Mouse (Mus musculus) megakaryocyte-erythroid progenitor cell, adult 5-6 weeks (primary cell): ENCODE data around the gene Dusp15. TPM values are rescaled to one million over a fixed set of nuclear protein-coding genes. Genes with fewer than 3 reads are reported as not detected.

ENCODE experiments used
- ATAC-seq: replicated peaks from 2 replicates; pipeline ENCODE4 v1.8.0; 2016; ENCODE audit warnings: mild to moderate bottlenecking, inconsistent platforms; ENCODE audit not compliant: severe bottlenecking, poor library complexity, low FRiP score, low TSS enrichment
- total RNA-seq, 2 experiments: library from RNA; stranded (forward) in 1 of 2; stranded (reverse) in 1 of 2; fragments of 200-1000, 215-1000 nt in 1 of 2; fragments of >200 nt in 1 of 2; fragmentation: Nextera tagmentation in 1 of 2; gene quantifications; 2 replicates each; pipeline ENCODE4 v1.2.3; 2014 to 2017

Dusp15 gene
- total RNA-seq, 2 experiments from 2014 or later = not detected

DNA sequence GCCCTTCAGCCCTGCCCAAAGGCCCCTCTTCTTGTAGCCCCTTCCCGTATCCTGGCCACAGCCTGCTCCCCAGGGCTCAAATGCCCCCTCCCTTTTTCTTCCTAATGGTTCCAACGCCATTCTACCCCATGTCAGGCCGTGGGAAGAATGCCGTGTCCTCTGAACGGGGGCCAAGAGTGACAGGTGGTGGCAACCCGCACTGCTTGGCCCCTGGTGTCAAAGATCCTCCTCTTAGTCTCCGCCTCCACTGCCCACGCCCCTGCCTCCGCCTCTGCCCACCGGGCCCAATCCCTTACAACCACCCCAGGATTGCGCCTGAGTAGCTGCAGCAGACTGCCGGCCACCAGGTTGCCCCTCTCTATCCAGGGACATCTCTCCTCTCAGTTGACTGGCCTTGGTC is 40.5 kb downstream of the Dusp15 start, which contains the start of gene Mylk2:
TSS of gene Mylk2 (plus strand) at position 322 of the 400 bp plus-strand sequence.
- no peak for ATAC-seq

DNA sequence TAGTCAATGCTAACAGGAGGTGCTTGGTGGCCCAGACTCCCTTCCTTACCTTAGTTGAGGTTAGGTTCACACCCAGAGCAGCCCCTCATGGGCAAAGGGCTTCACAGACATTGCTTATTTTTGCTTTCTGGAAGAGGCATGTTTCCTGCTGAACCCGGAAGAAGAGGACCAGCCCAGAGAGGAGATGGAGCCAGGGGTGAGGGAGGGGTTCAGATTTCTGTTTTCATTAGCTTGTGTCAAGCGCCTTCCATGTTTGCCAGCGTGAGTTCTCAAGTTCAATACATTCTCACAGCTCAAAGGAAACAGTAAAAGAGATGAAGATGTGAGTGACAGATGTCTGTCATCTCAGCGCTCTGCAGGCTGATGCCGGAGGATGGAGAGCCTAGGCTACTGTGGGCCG is 41.6 kb downstream of the Dusp15 start:
- ATAC-seq = no peak

DNA sequence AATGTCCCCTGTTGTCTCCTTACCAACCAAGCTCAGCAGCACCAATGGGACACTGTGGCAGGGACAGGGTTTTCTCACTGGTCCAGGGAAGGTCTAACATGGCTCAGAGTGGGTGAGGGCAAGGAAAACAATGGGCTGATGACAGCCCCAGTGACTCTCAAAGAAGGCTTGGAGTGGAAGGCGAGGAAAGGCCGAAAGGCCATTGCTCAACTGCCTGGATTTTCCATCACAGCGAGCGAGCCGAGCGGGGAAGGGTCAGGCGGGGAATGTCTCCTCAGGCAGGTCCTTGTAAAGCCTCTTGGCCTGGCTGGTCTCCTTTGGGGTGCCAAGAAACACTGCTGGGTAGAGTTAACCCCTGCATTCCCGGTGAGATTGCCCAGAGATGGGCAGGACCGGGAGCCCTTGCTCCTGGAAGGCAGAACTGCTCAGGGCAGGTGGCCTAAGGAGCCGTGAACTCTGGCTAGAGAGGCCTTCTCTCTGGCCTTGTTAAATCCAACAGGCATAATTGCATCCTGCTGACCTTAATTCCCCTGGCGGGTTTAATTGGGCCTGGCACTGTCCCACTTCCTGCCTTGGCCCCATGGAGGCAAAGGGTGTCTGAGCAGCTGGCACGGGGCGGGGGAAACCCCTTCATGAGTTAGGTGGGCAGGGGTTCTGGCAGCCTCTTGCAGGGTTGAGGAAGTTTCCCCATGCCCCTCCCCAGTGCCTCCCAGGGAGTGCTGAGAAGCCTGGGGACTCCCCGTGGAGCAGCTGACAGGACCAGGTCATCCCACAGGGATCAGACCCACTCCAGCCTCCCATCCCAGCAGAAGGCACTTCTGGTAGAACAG is 44.2 kb downstream of the Dusp15 start:
- ATAC-seq = no peak

DNA sequence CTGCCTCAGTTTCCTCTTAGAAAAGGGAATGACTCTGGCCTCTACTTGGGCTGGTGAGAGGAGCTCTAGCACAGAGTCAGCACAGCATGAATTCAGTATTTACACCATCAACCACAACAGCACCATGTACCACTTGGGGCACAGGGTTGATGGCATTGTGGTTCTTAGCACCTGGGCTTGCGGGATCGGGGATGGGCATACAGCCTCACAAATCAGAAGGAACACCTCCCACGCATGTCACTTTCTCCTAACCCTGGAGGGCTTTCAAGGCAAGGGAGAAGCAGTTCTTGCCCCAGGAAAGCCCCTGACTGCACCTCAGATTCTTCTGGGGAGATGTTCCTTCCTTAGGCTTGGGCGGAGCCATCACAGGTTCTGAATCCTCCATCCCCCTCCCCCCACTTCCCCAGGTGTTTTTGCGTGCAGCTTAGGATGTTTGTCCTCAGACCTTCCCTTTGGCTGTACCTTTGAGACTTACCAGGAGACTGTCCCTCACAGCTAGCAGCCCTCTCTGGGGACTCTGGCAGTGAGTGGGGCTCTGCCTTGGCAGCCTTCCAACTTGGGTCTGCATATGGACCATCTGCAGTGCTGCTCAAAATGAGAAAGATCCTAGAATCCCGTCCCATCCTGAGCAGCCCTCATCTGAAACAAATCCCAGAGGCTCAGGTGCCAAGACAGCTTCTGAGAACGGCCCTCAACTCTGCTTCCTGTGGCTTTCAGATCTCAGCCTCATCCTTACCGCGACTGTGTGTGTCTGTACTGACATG is 45.0 kb downstream of the Dusp15 start:
- ATAC-seq = no peak

DNA sequence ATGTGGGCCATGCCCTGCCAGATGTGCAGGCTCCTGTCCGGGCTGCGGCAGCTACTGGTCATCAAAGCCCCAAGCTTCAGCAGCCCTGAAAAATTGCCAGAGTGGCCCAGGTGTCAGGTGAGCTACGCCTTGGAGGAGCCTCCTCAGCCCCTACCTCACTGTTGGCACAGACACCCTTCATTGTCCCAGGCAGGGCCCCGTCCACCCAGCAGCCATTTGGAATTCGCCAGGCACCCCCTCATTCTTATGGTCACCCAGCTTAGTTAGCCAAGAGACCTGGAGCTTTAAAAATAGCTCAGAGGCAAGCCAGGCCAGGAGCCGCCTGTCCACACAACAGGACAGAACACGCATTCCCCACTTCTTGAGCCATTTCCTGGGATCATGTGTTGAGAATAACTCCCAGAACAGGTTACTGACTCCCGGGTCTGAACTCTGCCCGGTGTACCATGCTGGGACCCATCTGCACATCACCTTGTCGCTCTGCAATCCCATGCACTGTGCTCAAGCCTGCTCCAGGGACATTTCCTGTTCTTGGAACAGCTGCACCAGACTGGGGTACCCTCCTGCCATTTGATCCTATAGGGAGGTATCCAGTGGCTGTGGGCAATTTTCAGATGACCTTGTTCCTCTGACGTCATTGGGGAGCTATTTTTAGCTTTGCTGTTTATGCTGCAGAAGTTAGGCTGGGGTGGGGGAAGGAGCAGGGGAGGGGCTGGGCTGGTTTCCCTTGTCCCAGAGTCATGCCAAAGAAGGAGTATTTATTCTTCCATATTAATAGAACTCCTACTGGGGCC is 46.3 kb downstream of the Dusp15 start:
- no peak for ATAC-seq

DNA sequence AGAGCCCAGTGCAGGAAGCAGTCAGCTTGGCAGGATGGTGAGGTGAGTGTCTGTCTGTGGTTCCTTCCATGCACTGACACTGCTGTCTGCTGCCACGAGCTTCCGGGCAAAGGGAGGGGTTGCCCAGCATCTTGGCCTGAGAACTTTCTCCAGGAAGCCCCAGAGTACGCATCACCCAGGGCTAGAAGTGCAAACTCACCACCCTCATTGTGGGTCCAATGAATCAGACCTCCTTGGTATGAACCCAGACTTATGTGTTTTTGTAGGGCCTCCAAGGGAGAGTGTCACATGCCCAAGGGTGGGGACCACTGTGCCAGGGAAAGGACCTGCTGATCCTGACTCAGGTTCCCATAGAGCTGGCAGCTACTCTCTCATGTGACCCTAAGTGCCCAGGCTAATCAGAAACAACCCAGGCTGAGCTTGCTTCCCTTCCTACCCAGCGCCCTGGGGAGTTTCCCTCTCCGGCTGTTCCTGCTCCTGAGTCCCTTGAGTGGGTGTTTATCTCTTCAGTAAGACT is 47.3 kb downstream of the Dusp15 start:
- no peak for ATAC-seq

DNA sequence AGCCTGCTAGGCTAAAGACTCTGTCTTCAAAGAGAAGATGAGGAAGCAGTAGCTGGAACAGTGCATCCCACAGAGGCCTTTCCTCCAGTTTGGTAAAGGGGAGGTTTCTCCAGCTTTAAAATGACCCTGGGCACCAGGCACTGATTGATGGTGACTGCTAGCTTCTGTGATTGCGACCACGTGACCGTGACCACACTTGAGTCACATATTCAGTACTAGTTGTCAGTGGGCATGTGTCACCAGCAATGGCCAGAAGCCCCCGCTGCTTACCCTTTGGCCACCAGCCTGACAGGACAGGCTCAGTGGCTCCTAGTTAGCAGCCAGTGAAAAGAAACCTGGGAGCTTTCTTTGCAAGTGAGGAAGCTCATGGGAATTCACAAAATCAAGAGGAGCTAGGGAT is 47.9 kb downstream of the Dusp15 start:
- no peak for ATAC-seq

DNA sequence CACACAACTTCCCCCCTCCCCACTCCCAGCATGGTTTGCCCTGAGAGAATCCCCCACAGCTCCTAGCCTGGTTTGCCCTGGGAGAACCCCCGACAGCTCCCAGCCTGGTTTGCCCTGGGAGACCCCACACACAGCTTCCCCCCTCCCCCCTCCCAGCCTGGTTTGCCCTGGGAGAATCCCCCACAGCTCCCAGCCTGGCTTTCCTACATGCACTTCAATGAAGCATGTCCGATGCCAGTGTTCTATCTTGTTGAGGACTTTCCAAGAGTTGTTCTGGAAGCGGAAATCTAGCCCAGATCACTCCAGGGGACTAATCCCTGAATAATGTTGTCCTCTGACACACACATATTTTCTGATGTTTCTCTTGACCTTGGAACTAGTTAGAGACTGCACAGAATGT is 48.8 kb downstream of the Dusp15 start:
- ATAC-seq = no peak

DNA sequence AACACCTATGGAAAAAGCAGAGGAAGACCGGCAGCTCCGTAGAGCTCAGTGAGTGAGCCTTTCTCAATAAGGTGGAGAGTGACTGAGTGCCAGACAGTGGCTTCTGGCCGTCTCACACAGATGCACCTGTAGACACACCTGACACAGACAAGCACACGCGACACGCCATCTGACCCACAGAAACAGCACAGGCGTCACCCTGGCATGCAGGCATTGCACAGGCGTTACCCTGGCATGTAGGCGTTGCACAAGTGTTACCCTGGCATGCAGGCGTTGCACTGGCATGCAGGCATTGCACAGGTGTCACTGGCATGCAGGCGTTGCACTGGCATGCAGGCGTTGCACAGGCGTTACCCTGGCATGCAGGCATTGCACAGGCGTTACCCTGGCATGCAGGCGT is 50.2 kb downstream of the Dusp15 start:
- no peak for ATAC-seq

DNA sequence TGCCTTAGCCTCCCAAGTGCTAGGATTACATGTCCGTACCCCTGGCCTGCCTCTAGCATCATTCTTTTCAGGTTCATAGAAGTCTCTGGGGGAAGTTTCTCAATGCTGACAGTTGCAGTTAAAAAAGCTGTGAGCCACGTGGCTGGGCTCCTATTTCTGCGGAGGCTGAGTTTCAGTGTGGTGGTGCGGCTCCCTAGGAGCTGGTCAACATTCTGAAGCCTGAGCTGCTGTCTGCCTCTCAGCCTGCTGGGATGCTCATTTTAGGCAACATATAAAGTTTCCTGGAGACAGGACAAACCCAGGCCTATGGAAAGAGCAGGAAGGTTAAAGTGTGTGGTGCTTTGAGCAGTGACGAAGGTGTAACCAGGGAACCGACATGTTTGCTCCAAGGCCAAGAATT is 52.5 kb downstream of the Dusp15 start:
- no peak for ATAC-seq

DNA sequence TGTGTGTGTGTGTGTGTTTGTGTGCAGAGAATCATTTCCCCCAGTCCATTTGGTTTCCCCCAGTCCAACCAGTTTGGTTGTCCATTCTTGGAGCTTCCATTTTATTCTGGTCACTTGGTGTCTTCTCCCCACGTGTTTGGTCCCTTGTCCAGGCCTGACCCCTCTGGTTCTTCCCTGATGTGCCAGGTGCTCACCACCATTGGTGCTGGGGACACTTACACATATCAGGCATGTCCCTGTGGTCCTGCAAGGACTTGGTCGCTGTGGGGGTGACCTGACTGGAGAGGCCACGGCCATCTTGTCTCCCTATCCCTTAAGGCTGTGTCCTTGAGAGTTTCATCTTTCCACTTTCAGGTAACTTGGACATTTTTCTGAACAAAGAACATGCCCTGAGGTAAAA is 54.6 kb downstream of the Dusp15 start:
- no peak for ATAC-seq

DNA sequence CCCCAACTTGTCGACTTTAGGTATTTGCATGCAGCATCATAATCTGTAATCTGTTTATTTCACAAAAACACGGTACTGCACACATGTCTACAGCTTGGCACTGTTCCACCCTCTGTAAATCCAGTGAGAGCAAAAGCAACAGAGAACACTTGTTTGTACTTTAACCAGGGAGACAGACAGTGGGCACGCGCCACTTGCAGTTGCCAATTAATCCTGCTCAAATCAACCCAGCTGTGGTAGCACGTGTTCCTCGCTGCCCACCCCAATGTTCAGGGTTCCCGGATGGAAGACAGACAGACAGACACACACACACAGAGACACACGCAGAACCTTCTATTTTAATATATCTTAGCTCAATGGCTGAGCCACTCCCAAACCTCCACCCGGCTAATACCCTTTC is 55.7 kb downstream of the Dusp15 start:
- no peak for ATAC-seq

Other genes starting within 250 kb of the Dusp15 start
- gene Id1, start 215.4 kb downstream of the Dusp15 start, total RNA-seq (2014; fragmentation: Nextera tagmentation) = not detected in 2 replicates
- not detected in 2 replicates for gene Id1, start 215.4 kb downstream of the Dusp15 start, total RNA-seq (2017)
- not detected in 2 replicates for gene Cox4i2, start 197.5 kb downstream of the Dusp15 start, total RNA-seq (2014; fragmentation: Nextera tagmentation)
- gene Cox4i2, start 197.5 kb downstream of the Dusp15 start, total RNA-seq (2017) = not detected in 2 replicates
- 5.7 and 6.7 TPM in 2 replicates for gene Bcl2l1, start 120.0 kb downstream of the Dusp15 start, total RNA-seq (2014; fragmentation: Nextera tagmentation)
- 3.7 and 11.8 TPM in 2 replicates for gene Bcl2l1, start 120.0 kb downstream of the Dusp15 start, total RNA-seq (2017)
- 51.9 and 52.3 TPM in 2 replicates for gene Tpx2, start 103.7 kb downstream of the Dusp15 start, total RNA-seq (2014; fragmentation: Nextera tagmentation)
- gene Tpx2, start 103.7 kb downstream of the Dusp15 start, total RNA-seq (2017) = 79.0 and 103 TPM in 2 replicates
- gene Mylk2, start 40.3 kb downstream of the Dusp15 start, total RNA-seq (2014; fragmentation: Nextera tagmentation) = not detected in 2 replicates
- gene Mylk2, start 40.3 kb downstream of the Dusp15 start, total RNA-seq (2017) = not detected in 2 replicates
- gene Foxs1, start 18.5 kb downstream of the Dusp15 start, total RNA-seq (2014; fragmentation: Nextera tagmentation) = not detected in 2 replicates
- gene Foxs1, start 18.5 kb downstream of the Dusp15 start, total RNA-seq (2017) = not detected in 2 replicates
- not detected in 2 replicates for gene Ttll9, start 10.8 kb upstream of the Dusp15 start, total RNA-seq (2014; fragmentation: Nextera tagmentation)
- not detected in 2 replicates for gene Ttll9, start 10.8 kb upstream of the Dusp15 start, total RNA-seq (2017)
- gene Pdrg1, start 63.7 kb upstream of the Dusp15 start, total RNA-seq (2014; fragmentation: Nextera tagmentation) = 56.7 and 75.9 TPM in 2 replicates
- gene Pdrg1, start 63.7 kb upstream of the Dusp15 start, total RNA-seq (2017) = 218 and 242 TPM in 2 replicates
- gene Xkr7, start 80.2 kb upstream of the Dusp15 start, total RNA-seq (2014; fragmentation: Nextera tagmentation) = not detected in 2 replicates
- not detected in 2 replicates for gene Xkr7, start 80.2 kb upstream of the Dusp15 start, total RNA-seq (2017)
- gene Ccm2l, start 114.3 kb upstream of the Dusp15 start, total RNA-seq (2014; fragmentation: Nextera tagmentation) = not detected in 2 replicates
- not detected in 2 replicates for gene Ccm2l, start 114.3 kb upstream of the Dusp15 start, total RNA-seq (2017)
- 2.2 TPM in 1 of 2 replicates, not detected in the other for gene Hck, start 156.8 kb upstream of the Dusp15 start, total RNA-seq (2014; fragmentation: Nextera tagmentation)
- 0.23 and 3.3 TPM in 2 replicates for gene Hck, start 156.8 kb upstream of the Dusp15 start, total RNA-seq (2017)
- 53.7 and 58.7 TPM in 2 replicates for gene Tm9sf4, start 209.6 kb upstream of the Dusp15 start, total RNA-seq (2014; fragmentation: Nextera tagmentation)
- 49.5 and 97.3 TPM in 2 replicates for gene Tm9sf4, start 209.6 kb upstream of the Dusp15 start, total RNA-seq (2017)